Mouse (Mus musculus) left cerebral cortex, postnatal 36 days (tissue): ENCODE measurements at regions not wholly inside any gene's neighbourhood (a gene's known extent, or its start where the extent isn't known, plus 50 kb on each side); places are given as distances from the start of the nearest gene placed in this dataset.

ENCODE experiments used
- DNase-seq, 2 experiments: peaks; one replicate each; pipeline ENCODE4 v3.0.0; 2021 to 2022; ENCODE audit warnings: low spot score in 2 of 2, mixed read lengths in 1 of 2
- intact Hi-C: fragments of 180-260 bp; cut with DNase I; formaldehyde crosslinking; loops from one replicate; pipeline ENCODE4 v1.15.1; 2025

DNA sequence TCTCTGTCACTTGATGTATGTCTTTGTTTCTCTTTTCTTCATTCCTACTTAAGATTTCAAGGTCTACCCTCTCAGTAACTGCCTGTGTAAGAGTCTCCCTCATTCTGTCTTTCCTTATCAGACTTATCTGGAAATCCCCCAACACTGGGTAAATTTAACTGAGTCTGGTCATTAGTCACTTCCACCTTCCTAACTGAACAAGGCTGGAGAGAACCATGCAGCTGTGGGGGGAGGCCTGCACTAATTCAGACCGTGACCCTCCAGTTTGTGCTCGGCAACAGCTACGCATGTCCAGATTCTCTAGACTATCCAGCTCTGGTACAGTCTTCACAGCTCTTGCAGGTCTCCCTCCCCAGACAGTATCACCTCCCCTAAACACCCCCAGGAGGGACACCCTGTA lies 103.3 kb downstream of the Prox1 start:
- intact Hi-C loops, result no loop called here
- DNase-seq, result no peak

DNA sequence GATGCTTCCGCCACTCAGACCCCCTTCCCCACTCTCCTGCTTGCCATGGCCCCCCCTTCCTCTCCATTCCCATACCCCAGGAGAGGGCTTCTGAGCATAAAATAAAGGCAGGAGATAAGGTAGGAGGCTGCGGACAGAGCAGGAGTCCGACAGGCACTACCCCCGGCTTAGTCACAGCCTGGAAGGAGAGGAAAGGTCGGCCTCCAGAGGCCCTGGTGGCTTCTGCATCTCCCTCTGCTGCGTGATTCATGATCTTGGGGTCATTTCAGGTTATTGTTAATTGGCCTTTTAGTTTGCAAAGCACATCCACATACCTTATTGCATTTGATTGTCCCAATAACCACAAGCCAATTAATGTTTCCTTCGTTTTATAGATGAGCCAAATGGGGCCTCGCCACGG lies 104.1 kb downstream of the Prox1 start:
- intact Hi-C loops, result no loop called here
- DNase-seq, result no peak

DNA sequence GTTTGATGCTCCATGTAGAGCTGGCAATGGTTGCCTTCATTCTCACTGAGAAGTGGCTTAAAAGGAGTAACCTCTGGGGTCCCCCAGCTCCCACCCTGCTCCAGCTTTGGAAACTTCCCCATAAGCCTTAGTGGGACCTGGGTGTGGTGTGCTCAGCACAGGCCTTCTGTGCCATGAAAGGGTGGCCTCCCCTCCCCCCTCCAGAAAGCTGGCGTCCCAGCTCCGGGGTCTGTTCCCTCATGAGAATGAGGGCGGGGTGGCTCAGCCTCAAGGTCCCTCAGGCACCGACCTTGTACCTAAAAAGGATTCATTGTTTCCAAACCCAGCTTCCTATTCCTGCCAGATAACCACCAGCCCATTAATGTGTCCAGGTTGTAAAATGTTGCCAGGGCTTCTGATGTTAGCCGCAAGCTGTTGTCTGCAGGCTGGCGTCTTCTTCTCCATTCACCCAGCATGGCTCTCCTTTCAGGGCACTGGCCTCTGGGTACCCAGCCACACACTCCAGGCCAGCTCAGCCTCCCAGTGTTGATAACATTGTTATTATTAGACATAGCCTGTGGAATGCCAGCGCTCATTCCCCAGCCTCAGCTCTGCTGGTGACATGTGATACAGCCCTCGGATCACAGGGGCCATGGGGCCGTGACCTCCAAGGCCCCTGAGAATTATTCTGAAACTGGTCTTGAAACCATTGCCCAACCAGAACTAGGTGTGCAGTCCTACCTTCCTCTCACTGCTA lies 108.8 kb downstream of the Prox1 start:
- intact Hi-C loops, result no loop called here
- DNase-seq, result no peak

DNA sequence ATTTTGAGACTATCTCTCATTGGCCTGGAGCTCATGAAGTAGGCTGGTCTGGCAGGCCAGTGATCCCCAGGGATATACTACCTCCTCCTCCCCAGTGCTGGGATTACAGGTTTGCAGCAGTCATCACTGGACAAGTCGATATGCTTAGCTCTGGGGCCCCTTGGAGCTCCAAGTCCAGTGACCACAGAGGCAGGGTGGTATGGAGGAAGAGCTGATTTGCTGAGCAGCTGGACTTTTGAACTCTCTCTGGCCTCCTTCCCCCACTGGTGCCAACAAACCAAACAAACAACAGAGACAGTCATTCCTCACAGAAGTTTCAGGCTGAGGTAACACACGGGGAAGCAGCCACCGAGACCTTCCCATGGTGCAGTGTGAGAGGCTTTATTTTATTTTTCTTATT lies 111.5 kb downstream of the Prox1 start:
- intact Hi-C loops, result no loop called here
- no peak for DNase-seq

DNA sequence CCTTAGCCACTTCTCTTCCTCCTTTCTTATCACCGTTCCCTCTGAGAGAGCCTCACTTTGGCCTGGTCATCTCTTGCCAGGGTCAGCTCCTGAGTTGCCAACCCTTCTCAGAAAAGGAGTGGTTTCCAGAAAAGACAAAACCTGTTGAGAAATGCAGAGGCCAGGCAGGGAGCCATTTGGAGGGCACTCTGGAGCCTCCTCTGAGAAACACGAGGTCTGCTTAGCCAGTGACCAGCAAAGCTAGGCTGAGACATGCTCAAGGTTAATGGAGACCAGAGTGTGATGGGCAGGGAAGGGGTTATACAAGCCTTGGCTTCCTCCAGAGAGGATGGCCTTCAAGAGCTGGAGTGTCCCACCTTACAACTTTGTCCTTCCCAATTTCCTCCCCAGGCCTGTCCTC lies 113.6 kb downstream of the Prox1 start:
- intact Hi-C loops, result no loop called here
- DNase-seq, result no peak

DNA sequence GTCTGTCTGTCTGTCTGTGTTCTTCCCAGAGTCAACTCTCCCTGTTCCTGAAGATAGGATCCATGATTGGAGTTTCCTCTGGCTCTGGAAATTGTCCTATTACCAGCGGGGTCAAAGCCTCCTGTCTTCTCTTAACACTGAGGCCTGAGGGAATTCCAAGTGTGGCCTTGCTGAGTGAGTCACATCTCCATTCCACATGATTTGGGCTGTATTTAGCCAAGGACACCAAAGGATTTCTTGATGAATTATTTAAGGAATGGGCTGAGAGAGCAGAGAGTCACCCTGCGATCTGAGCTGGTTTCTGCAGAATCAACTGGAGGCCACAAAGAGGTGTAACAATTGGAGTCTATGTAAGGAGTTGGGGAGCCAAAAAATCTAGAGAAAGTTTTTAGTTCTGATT lies 118.6 kb downstream of the Prox1 start:
- intact Hi-C loops, result no loop called here
- no peak for DNase-seq

DNA sequence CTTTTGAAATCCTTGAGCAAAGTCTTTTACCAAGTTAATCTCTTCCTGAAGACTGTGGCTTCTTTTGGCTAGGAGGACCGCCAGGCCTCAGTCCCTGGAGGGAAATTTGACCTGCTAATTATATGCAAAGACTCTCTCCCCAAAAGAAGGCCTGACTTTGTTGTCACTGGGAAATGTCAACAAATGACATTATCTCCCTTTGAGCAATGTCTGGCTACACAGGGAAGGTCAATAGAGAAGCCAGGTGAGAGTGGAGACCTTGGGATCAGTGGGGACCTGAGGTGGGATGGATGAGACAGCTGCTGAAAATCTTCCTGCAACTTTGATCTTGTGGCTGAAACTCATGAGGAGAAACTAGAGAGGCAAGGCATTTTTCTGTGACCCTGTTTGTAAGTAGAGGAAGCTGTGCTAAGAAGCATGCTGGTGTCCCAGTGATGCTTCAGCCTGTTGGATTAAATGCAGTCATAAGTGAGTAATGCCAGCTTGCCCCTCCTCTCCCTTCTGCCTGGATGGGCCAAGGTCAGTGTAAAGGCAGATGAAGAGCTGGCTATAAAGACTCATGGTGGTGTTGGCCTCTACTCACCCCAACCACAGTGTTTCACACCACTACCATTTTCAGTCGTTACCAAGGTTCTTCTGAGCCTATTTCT lies 121.9 kb downstream of the Prox1 start:
- DNase-seq, result no peak
- intact Hi-C loops, result loop anchor here (10.0 kb wide), 1 partner anchor 646 kb away; no protein-coding TSS in a partner anchor

DNA sequence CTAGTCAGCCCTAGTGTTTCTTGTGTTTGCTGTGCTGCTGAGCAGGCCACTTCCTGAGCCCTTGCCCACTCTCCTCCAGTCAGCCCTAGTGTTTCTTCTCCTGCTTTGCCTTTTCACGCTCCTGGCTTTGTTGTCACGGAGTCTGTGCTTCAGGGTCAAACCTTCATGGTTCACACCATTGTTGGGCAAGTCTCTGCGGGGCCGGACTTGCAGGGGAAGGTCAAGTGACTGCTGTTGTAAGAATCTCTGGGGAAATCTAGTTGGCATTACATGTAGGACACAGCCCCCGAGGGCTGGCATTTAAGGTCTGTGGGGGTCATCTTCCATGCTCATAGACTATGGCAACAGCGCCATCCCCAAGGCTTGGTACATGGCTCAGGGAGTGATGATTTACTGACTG lies 123.3 kb downstream of the Prox1 start:
- intact Hi-C loops, result loop anchor here (10.0 kb wide), 1 partner anchor 648 kb away; no protein-coding TSS in a partner anchor
- DNase-seq, result no peak

DNA sequence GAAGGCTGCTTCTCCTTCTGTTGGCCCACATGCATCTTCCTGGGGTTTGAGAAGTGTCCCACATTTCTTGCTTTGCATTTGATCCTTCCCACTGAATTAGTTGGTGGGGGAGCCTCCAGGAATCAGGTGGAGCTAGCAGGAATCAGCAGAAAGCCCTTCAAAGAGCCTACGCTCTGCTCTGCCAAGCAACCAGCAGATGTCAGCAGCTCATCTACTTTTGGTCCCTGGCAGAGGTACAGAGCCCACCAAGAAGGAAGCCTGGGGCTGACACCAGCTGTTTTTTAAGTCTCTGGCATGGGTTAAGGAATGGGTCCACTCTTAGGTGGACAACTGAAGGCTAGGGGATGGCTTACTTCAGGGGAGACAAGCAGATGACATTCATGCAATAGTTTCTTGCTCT lies 123.6 kb upstream of the Smyd2 start:
- intact Hi-C loops, result loop anchor here (1.0 to 10.0 kb wide), 2 partner anchors 649 to 752 kb away; no protein-coding TSS in a partner anchor
- peak; percentile 17 to 19 for DNase-seq

DNA sequence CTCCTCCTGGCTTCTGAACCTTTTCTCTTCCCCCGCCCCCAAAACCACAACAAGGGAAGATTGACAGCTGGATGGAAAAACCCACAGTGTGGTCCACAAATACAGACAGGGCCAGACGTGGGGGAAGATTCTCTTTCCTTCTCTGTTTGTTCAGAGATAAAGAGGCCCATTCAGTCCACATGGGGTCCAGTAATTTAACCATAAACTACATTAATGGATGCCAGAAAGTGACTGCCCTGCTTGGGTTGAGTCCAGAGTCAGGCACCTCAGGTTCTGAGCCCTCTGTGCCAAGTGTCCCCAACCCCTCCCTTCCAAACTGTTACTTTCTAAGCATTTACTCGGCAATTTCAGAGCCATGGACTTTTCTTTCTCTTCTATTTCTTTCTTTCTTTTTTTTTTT lies 121.9 kb upstream of the Smyd2 start:
- intact Hi-C loops, result loop anchor here (10.0 kb wide), 1 partner anchor 651 kb away; no protein-coding TSS in a partner anchor
- DNase-seq, result no peak

DNA sequence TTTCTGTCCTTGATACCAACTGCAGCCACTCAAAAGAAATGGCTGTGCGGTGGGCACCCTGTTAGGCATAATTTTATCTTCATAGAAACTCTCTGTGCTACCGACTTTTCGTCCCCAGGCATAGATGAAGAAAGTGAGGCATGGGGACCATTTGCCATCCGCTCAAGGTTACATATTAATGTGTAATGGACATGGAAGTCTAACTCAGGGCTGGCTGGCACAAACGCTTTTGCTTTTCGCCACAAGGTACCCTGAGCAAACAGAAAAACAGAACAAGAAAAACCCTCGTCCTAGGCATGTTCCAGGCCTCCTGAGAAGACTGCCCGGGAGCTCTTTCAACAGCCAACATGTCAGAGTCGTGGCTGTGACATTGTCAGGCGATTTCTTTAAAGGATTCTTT lies 121.0 kb upstream of the Smyd2 start:
- intact Hi-C loops, result loop anchor here (10.0 kb wide), 1 partner anchor 652 kb away; no protein-coding TSS in a partner anchor
- DNase-seq, result no peak

DNA sequence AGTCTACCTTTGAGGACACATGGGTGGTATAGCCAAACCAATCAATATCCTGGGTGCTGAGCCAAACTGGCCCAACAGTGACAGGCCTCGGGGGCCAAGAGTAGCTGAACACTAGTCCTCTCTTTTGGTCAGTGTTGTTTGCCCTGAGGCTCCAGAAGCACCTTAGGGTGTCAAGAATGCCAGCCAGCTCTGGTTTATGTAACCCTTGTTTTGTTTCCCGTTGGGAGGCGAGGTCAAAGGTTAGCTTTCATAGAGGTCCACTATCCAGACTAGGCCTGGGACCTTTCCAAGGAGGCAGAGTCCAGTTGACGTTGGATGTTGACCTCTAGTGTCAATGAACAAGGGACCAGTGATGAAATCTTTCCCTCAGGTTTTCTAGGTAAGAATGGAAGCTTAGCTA lies 120.0 kb upstream of the Smyd2 start:
- intact Hi-C loops, result loop anchor here (10.0 kb wide), 1 partner anchor 653 kb away; no protein-coding TSS in a partner anchor
- DNase-seq, result no peak

DNA sequence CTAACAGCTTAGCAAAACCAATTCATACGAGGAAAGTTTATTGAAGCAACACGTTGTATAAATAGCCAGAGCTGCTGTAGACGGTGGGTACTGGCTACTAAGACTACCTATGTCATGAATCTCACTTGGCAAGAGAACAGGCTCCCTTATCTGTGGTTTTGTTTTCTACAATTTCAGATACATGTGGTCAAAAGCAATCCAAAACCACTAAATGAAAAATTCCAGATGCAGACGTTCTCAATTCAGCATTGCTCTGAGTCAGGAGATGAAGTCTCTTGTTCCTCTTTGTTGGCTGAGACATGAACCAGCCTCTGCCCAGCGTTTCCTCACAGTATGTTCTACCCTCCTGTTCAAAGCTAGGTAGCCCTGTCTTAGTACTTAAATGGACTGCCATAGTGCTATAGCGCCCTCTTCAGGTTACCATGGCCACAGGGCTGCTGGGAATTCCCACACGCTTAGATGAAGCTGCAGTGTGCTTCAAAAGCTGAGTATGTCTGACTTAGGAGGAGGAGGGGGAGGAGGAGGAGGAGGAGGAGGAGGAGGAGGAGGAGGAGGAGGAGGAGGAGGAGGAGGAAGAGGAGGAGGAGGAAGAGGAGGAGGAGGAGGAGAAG lies 119.0 kb upstream of the Smyd2 start:
- DNase-seq, result no peak
- intact Hi-C loops, result loop anchor here (10.0 kb wide), 1 partner anchor 654 kb away; no protein-coding TSS in a partner anchor

DNA sequence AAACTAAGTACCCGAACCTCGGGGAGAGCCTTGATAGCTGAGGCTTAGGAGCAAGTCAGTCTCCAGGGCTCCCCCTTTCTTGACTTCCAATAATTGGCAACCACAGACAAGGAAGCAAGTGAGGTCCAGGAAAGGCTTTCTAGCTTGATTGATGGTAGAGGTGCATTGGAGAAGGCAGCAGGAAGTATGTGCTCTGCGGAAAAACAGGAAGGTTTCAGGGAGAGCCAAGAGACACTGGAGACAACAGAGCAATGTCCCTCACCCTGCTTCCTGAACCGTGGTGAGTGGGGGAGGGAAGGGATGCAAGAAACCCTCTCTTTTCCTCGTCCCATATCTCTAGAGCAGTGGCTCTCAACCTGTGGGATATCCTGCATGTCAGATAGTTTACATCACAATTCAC lies 115.9 kb upstream of the Smyd2 start:
- intact Hi-C loops, result no loop called here
- DNase-seq, result no peak

DNA sequence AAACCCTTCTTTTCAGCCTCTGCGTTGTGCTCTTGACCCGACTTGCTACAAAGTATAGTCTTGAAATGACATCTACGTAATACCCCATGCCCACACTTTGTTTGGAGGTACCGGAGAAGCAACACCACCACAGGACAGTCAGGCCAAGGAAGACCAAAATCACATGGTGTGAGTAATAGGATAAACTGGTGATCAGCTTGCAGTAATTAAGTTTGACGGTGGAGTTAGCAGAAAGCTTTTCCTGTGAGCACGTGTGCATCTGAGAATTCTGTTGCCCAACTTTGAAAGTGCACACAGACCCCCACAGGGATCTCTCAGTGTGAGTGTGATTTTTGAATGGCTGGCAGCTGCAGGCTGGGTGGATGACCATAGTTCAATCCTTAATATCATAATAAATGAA lies 114.6 kb upstream of the Smyd2 start:
- intact Hi-C loops, result no loop called here
- no peak for DNase-seq

DNA sequence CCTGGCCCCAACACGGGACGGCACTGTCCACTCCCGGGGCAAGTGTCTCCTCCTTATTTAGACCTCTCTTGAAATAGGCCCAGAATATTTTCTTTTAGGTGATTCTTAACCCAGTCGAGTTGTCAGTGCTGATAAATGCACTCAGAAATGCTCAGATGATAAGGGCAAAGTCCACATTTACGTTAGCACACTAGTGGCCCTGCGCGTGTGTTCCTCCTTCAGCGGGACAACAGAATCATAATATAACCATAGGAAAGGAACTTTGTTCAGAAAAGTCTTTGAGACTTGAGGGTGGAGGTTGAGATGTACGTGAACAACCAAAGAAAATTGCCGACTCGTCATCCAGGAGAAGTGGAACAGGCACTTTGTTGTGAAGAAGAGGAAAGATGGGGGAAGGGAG lies 113.8 kb upstream of the Smyd2 start:
- intact Hi-C loops, result no loop called here
- no peak for DNase-seq

DNA sequence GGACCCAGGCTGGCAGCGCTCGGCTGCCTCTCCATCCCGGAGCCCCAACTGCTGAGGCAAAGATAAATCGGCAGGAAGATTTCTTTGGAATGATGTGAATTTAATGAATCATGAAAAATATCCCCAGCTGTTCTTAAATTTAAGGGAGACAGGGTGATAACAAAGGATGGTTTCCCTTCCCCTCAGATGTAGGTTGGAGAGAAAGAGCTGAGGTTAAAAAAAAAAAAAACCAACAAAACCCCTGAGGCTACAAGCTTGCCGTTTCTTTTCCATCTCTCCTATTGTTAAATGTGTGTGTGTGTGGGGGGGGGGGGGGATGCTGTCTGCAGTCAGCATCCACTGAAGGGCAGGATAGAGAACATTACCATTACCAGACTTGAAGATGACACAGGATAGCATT lies 111.9 kb upstream of the Smyd2 start:
- intact Hi-C loops, result no loop called here
- DNase-seq, result no peak

DNA sequence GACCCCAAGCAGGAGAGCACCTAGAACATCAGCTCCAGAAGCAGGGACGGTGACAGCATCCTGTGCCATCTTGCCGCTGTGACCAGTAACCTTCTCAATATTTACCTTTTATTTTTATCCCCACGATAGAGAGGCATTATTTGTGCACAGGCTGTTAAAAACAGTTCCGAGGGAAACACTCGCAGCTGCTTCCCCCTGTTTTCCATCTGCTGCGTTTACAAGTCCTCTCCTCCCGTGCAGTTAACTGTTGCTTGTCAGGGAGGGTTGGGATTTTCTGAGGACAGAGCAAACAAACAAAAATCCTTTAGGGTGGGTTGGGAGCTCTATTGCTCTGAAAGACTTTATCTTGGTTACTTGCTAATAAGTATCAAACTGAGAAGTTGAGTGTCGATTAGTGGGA lies 105.4 kb upstream of the Smyd2 start:
- DNase-seq, result no peak
- intact Hi-C loops, result no loop called here

DNA sequence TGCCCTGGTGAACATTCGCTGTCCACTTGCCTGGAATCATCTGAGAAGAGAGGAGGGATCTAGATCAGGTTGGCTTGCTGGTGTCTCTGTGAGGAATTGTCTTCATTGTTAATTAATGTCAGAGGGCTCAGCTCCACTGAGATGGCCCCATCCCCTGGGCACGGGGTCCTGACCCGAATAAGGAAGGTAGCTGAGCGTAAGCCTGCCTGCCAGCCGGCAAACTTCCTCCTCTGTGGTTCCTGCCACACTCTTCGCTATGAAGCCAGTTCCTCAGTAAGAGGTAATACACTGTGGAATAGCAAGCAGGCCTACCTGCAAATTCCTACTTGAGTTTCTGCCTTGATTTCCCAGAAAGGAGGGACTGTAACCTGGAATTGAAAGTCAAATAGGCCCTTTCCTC lies 87.3 kb upstream of the Smyd2 start:
- DNase-seq, result no peak
- intact Hi-C loops, result no loop called here

DNA sequence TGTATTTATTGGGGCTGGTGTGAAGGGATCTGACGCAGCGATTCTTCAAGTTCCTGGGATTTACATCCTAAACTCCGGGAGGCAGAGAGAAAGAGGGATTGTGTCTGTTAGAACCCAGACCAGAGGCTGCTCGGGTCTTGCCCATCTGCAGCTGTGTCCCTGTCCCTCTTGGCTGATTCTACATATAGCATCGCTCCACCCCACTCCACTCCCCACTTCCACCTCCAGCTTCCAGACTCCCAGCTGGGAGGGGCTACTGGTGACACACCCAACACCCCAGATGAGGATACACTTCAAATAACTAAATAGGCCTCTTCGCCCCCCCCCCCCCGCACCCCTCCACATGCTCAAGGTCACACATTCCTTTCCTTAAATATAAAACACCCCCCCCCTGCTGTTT lies 85.1 kb upstream of the Smyd2 start:
- DNase-seq, result no peak
- intact Hi-C loops, result no loop called here

DNA sequence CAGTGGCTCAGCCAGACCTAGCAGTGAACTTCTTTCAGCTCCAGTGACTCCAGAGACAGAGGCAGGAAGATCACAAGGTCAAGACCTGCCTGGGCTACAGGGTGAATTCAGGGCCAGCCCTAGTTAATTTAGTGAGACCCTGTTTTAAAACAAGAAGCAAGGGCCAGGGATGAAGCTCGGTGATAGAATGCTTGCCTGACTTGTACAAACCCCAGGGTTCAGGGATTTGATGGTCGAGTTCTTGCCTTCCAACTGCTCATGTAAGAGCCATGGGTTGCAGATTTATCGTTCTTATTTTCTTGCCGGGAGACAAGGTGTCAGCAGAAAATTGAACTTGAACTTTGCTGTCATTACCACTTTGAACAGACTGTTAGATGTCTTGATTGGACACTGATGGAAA lies 78.9 kb upstream of the Smyd2 start:
- intact Hi-C loops, result no loop called here
- no peak for DNase-seq
